Mouse (Mus musculus) MEL (cell line): ENCODE data around the gene Gm20696.

ENCODE experiments used
- CTCF ChIP-seq, 3 experiments: IDR thresholded peaks in 2 of 3; conservative IDR thresholded peaks in 1 of 3; 2 replicates each; pipeline ENCODE4 v1.5.1; 2011 to 2012; ENCODE audit warnings: low read length in 3 of 3, low read depth in 2 of 3, mild to moderate bottlenecking in 2 of 3, improper control_type of control experiment in 1 of 3, inconsistent platforms in 1 of 3, mixed read lengths in 1 of 3, moderate library complexity in 1 of 3; ENCODE audit not compliant: control insufficient read depth in 1 of 3, insufficient read depth in 1 of 3, poor library complexity in 1 of 3, severe bottlenecking in 1 of 3
- SIN3A ChIP-seq: IDR thresholded peaks from 2 replicates; pipeline ENCODE4 v1.6.1; 2012; ENCODE audit warnings: low read length, improper control_type of control experiment, inconsistent platforms
- TAL1 ChIP-seq: IDR thresholded peaks from 2 replicates; pipeline ENCODE4 v1.6.1; 2012; ENCODE audit warnings: mild to moderate bottlenecking, inconsistent platforms, low read length, moderate library complexity, mixed read lengths
- ZC3H11A ChIP-seq: IDR thresholded peaks from 2 replicates; pipeline ENCODE4 v1.6.1; 2012; ENCODE audit warnings: low read depth, mild to moderate bottlenecking, inconsistent platforms, low read length, improper control_type of control experiment

DNA sequence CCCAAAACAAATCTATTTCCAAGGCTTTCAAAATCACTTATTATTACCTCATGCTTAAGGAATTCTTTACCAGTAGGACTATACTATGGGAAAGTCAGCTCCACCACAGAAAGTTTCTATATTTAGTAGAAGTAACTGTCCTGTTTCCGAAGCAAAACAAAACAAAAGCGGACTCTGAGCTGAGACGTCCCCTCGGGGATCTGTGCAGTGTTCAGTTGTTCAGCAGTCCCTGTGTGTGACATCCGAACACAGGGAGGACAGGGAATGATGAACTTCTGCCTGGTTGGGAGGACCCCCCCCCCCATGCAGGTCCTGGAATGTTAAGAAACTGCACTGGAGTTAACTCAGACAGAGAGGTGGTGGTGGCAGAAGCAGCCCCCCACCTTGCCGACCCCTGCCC is 154.7 kb downstream of the Gm20696 start:
- TF ChIP-seq SIN3A: no peak
- TF ChIP-seq CTCF (IDR thresholded peaks at IDR 0.05 in 2 of 3, conservative IDR thresholded peaks at IDR 0.05 in 1 of 3; ENCODE audit: control insufficient read depth in 1 of 3, insufficient read depth in 1 of 3, low read depth in 2 of 3, low read length in 3 of 3, poor library complexity in 1 of 3, severe bottlenecking in 1 of 3): no peak
- TF ChIP-seq ZC3H11A: no peak
- no peak for TF ChIP-seq TAL1
